Mouse (Mus musculus): ENCODE data around the gene Chst1.

DNA sequence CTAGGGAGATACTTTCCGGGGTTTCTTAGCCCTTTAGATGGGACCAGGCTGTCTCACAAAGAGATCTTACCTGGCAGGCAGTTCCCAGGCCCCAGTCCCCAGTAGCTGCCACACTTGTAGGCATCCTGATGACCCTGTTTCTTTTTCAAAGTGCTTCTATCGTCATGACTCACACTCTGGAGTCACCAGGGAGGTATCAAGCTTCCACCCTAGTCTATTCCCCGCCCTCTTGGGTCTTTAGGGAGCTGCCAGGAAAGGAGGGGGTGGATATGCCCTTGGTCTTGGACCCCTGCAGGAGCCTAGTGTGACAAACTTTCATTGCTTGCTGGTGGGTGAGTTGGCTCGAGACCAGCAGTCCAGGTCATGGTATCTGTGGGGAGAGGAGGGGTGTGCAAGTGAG, 1.7 kb downstream of the Chst1 start:
- TF ChIP-seq CTCF (IDR thresholded peaks at IDR 0.05; ENCODE audit: low read depth, low read length): no peak
- TF ChIP-seq POLR2A (IDR thresholded peaks at IDR 0.05; ENCODE audit: borderline replicate concordance, low read depth, low read length): no peak

Data from bone marrow macrophage, adult 2 months (primary cell).